Mouse (Mus musculus) lung, adult 2 months (tissue): ENCODE measurements around the gene Zfp189. TPM values are rescaled to one million over a fixed set of nuclear protein-coding genes. Genes with fewer than 3 reads are reported as not detected.
"Not testable (repeated sequence)": the region's sequence is repeated elsewhere in the genome, so short reads cannot be mapped to it uniquely, and the experiment has no call there.

ENCODE experiments used
- DNase-seq: peaks from one replicate; pipeline ENCODE4 v3.0.0; 2022
- H3K4me1 ChIP-seq: fragments of 200-500 bp; 2 replicates; pipeline ENCODE4 v1.6.1; 2011; ENCODE audit warnings: low read length; ENCODE audit not compliant: control insufficient read depth, insufficient read depth
- H3K4me3 ChIP-seq: fragments of 200-500 bp; replicated peaks from 2 replicates; pipeline ENCODE3; 2011; ENCODE audit warnings: low read depth, mild to moderate bottlenecking, control low read depth, low read length; ENCODE audit errors: extremely low read depth
- CTCF ChIP-seq: fragments of 200-500 bp; IDR thresholded peaks from 2 replicates; pipeline ENCODE4 v1.5.1; 2011; ENCODE audit warnings: mild to moderate bottlenecking, low read length, control low read depth; ENCODE audit not compliant: insufficient read depth
- POLR2A ChIP-seq: fragments of 200-500 bp; IDR thresholded peaks from 2 replicates; pipeline ENCODE4 v1.6.1; 2011; ENCODE audit warnings: low read depth, mild to moderate bottlenecking, control low read depth, low read length, borderline replicate concordance; ENCODE audit errors: extremely low read depth
- WGBS: fragments of 180-500 bp; shearing (Covaris S2); methylation state at CpG from one replicate; pipeline ENCODE4 v1.1.7; 2018; 5-methylcytosine and 5-hydroxymethylcytosine counted together
- polyA plus RNA-seq: library from polyadenylated mRNA; depleted of rRNA; stranded (reverse); fragments of >200 nt; gene quantifications from 2 replicates; pipeline ENCODE4 v1.2.3, GENCODE M21; 2012

Zfp189 gene
- polyA plus RNA-seq, 1 experiment, result 1.1 TPM

GRCm38 (mm10) chr4:49503563-49503962 lies 17.4 kb upstream of the Zfp189 start:
- Histone ChIP-seq H3K4me1 (no peaks in the 10 kb centered on the region), H3K4me3 (no peak overlapping the region)
- 88% methylated on average over 1 of the region's 1 CpGs for WGBS
- TF ChIP-seq CTCF (no peak), POLR2A (no peak)
- no peak for DNase-seq

DNA sequence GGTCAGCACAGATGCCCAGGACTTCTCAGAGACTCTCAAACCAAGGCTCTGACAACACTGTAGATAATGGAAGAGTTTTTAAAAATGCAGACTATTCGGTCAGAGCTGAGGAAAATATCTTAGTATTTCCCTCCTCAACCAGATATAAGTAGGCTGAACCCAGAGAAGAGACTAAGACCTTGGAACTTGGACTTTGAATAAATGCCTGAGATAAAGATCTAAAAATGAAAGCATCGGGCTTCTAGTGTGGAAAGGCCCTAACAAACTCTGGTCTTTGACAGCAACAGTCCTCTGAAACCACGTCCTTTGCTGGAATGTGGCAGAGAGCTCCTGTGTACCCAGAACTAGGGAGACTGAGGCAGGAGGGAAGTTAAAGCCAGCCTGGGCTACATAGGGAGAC lies 14.6 kb upstream of the Zfp189 start, which contains the start of gene Baat:
Gene Baat (minus strand): TSS at position 172 of the 400 bp plus-strand sequence.
- WGBS, result 52% methylated on average over 3 of the region's 3 CpGs
- H3K4me3 ChIP-seq, result no peak within 1 kb of the TSS
- H3K4me1 ChIP-seq, result no peaks in the 10 kb centered on the region

DNA sequence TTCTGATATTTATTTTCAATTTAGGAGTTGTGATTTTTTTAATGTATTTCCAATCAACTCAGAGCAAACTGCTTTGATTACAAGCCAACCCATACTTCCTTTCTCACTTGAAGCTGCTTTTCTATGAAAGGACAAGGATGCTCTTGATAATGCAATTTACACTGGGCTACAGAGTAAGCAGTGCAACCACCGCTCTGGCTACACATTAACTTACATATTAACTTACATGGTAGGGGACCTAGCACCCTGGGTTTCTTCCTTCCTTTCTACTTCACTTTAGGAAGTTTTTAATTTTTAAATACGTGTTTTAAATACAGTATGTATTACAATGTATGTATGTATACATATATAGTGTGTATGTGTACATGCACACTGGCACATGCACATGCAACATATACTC lies 11.8 kb upstream of the Zfp189 start:
- H3K4me3 ChIP-seq, result no peak overlapping the region
- H3K4me1 ChIP-seq, result no peaks in the 10 kb centered on the region
- TF ChIP-seq POLR2A (no peak), CTCF (no peak)
- no peak for DNase-seq
- WGBS, result 76% methylated on average over 2 of the region's 2 CpGs

More for the DNA sequence above, 14.6 kb upstream of the Zfp189 start, which contains the start of gene Baat:
- no peak for DNase-seq
- TF ChIP-seq CTCF (no peak), POLR2A (no peak)

GRCm38 (mm10) chr4:49510236-49510835 lies 10.6 kb upstream of the Zfp189 start:
- H3K4me3 ChIP-seq, H3K4me1 ChIP-seq, DNase-seq: not testable (repeated sequence)
- WGBS, result 85% methylated on average over 1 of the region's 1 CpGs

- 94% methylated on average over 4 of the region's 4 CpGs for WGBS
- TF ChIP-seq POLR2A (no peak), CTCF (no peak)
- no peaks in the 10 kb centered on the region for H3K4me1 ChIP-seq
Observed at GRCm38 (mm10) chr4:49512636-49513035, 8.3 kb upstream of the Zfp189 start.

GRCm38 (mm10) chr4:49514441-49514840 lies 6.5 kb upstream of the Zfp189 start:
- 95% methylated on average over 6 of the region's 6 CpGs for WGBS
- H3K4me3 ChIP-seq, result no peak overlapping the region
- no peak for DNase-seq
- TF ChIP-seq POLR2A (no peak), CTCF (no peak)
- H3K4me1 ChIP-seq, result no peaks in the 10 kb centered on the region; the same call in 1 of the 2 replicates

More at GRCm38 (mm10) chr4:49512636-49513035, 8.3 kb upstream of the Zfp189 start:
- no peak overlapping the region for H3K4me3 ChIP-seq
- no peak for DNase-seq

- Histone ChIP-seq H3K4me1 (peaks cover 8% of the 10 kb centered on the region), H3K4me3 (no peak overlapping the region)
- DNase-seq, result no peak
- WGBS, result 73% methylated on average over 5 of the region's 5 CpGs
- TF ChIP-seq CTCF (no peak), POLR2A (no peak)
Observed at GRCm38 (mm10) chr4:49519476-49519875, 1.5 kb upstream of the Zfp189 start.

DNA sequence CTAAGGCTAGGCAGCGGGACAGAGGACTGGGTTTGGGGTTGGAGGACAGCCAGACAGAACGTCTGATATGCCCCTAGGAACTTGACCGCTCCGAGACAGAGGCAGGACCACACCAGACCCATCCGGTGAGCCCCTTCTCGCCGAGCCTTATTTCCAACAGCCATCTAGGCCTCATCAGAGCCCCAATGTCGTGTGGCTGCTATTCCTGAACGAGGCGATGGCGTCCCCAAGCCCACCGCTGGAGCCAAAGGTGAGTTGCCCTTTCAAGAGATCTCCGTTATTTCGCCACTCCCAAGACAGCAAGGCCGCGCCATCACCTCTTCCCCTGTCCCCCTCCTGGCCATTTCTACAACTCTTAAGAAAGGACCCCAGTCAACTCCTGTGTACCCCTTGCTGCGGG lies 370 bp downstream of the Zfp189 start:
- DNase-seq, result no peak
- TF ChIP-seq CTCF (no peak), POLR2A (no peak; the same call in 1 of the 2 replicates)
- WGBS, result under 1% methylated on average over 17 of the region's 17 CpGs

DNA sequence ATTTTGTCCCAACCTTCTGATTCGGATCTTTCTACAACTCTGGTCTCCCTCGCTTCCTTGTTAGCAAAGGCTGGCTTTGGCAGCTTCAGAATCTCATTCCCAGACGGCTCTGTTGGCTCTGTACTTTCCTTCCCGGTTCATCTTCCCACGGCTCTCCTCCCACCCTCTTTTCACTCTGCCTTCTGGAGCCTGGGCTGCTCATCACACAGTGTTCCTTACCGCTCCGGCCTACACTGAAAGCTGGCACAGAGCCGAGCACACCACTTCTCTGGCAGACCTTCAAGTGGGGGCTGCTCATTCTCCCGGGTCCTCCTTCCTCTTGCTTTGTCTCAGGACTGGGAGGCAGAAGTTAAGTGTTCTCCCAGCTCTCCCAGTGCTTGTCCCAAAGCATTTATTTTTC lies 1.6 kb downstream of the Zfp189 start:
- TF ChIP-seq CTCF, result no peak
- TF ChIP-seq POLR2A, result no peak
- 52% methylated on average over 9 of the region's 9 CpGs for WGBS
- Histone ChIP-seq H3K4me1 (peaks cover 8% of the 10 kb centered on the region), H3K4me3 (no peak overlapping the region)
- DNase-seq, result no peak

More for the DNA sequence above, 370 bp downstream of the Zfp189 start:
- Histone ChIP-seq H3K4me3 (peak overlapping the region; percentile 85), H3K4me1 (peaks cover 8% of the 10 kb centered on the region)

DNA sequence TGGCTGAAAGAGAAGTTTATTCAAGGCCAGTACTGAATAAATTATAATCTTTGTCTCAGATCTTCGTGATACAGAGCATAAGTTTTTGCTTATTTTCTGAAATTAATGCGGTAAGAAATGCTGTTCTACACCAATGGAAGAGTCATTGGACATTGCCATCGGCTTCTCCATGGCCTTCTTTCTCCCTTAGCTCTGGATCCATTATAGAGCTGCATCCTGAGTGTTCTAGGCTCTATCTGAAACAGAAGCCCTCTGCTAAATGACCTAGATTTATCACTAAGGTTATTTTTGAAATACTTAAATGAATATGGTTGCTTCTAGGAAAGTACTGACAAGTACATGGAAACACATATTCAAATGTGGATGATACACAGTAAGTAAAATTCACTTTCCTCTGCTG lies 14.1 kb downstream of the Zfp189 start:
- no peaks in the 10 kb centered on the region; the same call in 1 of the 2 replicates for H3K4me1 ChIP-seq
- DNase-seq, result no peak
- H3K4me3 ChIP-seq, result no peak overlapping the region
- TF ChIP-seq CTCF, result no peak
- TF ChIP-seq POLR2A, result no peak
- WGBS, result 84% methylated on average over 3 of the region's 3 CpGs
